Mouse (Mus musculus): ENCODE measurements around the gene Zan. TPM values are rescaled to one million over a fixed set of nuclear protein-coding genes. Genes with fewer than 3 reads are reported as not detected.

Zan gene
- polyA plus RNA-seq, 1 experiment = not detected

- TF ChIP-seq POLR2A (IDR thresholded peaks at IDR 0.05; ENCODE audit: insufficient read depth, low read depth, low read length) (no peak), CTCF (IDR thresholded peaks at IDR 0.05; ENCODE audit: insufficient read depth, low read depth, low read length) (no peak)
- Histone ChIP-seq H3K4me1 (ENCODE audit: control insufficient read depth, insufficient read depth, low read length) (peaks cover 4% of the 10 kb centered on the region), H3K27ac (ENCODE audit: insufficient read depth, low read depth, low read length) (no peak overlapping the region), H3K4me3 (ENCODE audit: insufficient read depth, low read depth, low read length) (no peak overlapping the region)
- WGBS = 18% methylated on average over 30 of the region's 30 CpGs
These were observed 8.4 kb upstream of the Zan start for GRCm38 (mm10) chr5:137485071-137485850.

GRCm38 (mm10) chr5:137481897-137482296 lies 5.0 kb upstream of the Zan start:
- WGBS = 24% methylated on average over 8 of the region's 8 CpGs
- TF ChIP-seq CTCF (IDR thresholded peaks at IDR 0.05; ENCODE audit: insufficient read depth, low read depth, low read length) (no peak), POLR2A (IDR thresholded peaks at IDR 0.05; ENCODE audit: insufficient read depth, low read depth, low read length) (no peak)

GRCm38 (mm10) chr5:137481138-137481537 lies 4.3 kb upstream of the Zan start:
- 0 out of 2 replicates have a peak, but pooled peaks have one; percentile 25 for TF ChIP-seq CTCF (IDR thresholded peaks at IDR 0.05; ENCODE audit: insufficient read depth, low read depth, low read length)
- TF ChIP-seq POLR2A (IDR thresholded peaks at IDR 0.05; ENCODE audit: insufficient read depth, low read depth, low read length) = no peak

More at GRCm38 (mm10) chr5:137481897-137482296, 5.0 kb upstream of the Zan start:
- no peak overlapping the region for H3K27ac ChIP-seq (ENCODE audit: insufficient read depth, low read depth, low read length)
- H3K4me1 ChIP-seq (ENCODE audit: control insufficient read depth, insufficient read depth, low read length) = peaks cover 4% of the 10 kb centered on the region
- H3K4me3 ChIP-seq (ENCODE audit: insufficient read depth, low read depth, low read length) = no peak overlapping the region

GRCm38 (mm10) chr5:137474351-137474750 lies 2.5 kb downstream of the Zan start:
- no peak for TF ChIP-seq POLR2A (IDR thresholded peaks at IDR 0.05; ENCODE audit: insufficient read depth, low read depth, low read length)
- TF ChIP-seq CTCF (IDR thresholded peaks at IDR 0.05; ENCODE audit: insufficient read depth, low read depth, low read length) = no peak
- 63% methylated on average over 2 of the region's 2 CpGs for WGBS
- Histone ChIP-seq H3K4me1 (ENCODE audit: control insufficient read depth, insufficient read depth, low read length) (no peaks in the 10 kb centered on the region), H3K27ac (ENCODE audit: insufficient read depth, low read depth, low read length) (no peak overlapping the region), H3K4me3 (ENCODE audit: insufficient read depth, low read depth, low read length) (no peak overlapping the region)

More at GRCm38 (mm10) chr5:137481138-137481537, 4.3 kb upstream of the Zan start:
- Histone ChIP-seq H3K4me3 (ENCODE audit: insufficient read depth, low read depth, low read length) (no peak overlapping the region), H3K27ac (ENCODE audit: insufficient read depth, low read depth, low read length) (no peak overlapping the region), H3K4me1 (ENCODE audit: control insufficient read depth, insufficient read depth, low read length) (peaks cover 4% of the 10 kb centered on the region)

GRCm38 (mm10) chr5:137472252-137472904 lies 4.5 kb downstream of the Zan start:
- TF ChIP-seq POLR2A (IDR thresholded peaks at IDR 0.05; ENCODE audit: insufficient read depth, low read depth, low read length) = no peak
- no peak for TF ChIP-seq CTCF (IDR thresholded peaks at IDR 0.05; ENCODE audit: insufficient read depth, low read depth, low read length)
- 52% methylated on average over 5 of the region's 5 CpGs for WGBS
- no peak overlapping the region for H3K27ac ChIP-seq (ENCODE audit: insufficient read depth, low read depth, low read length)
- H3K4me1 ChIP-seq (ENCODE audit: control insufficient read depth, insufficient read depth, low read length) = no peaks in the 10 kb centered on the region
- no peak overlapping the region for H3K4me3 ChIP-seq (ENCODE audit: insufficient read depth, low read depth, low read length)

- H3K27ac ChIP-seq (ENCODE audit: insufficient read depth, low read depth, low read length) = no peak overlapping the region
- WGBS = 95% methylated on average over 6 of the region's 6 CpGs
- TF ChIP-seq CTCF (IDR thresholded peaks at IDR 0.05; ENCODE audit: insufficient read depth, low read depth, low read length) = no peak
- no peak for TF ChIP-seq POLR2A (IDR thresholded peaks at IDR 0.05; ENCODE audit: insufficient read depth, low read depth, low read length)
- H3K4me3 ChIP-seq (ENCODE audit: insufficient read depth, low read depth, low read length) = no peak overlapping the region
- no peaks in the 10 kb centered on the region for H3K4me1 ChIP-seq (ENCODE audit: control insufficient read depth, insufficient read depth, low read length)
These were observed 9.9 kb downstream of the Zan start for GRCm38 (mm10) chr5:137466946-137467345.

DNA sequence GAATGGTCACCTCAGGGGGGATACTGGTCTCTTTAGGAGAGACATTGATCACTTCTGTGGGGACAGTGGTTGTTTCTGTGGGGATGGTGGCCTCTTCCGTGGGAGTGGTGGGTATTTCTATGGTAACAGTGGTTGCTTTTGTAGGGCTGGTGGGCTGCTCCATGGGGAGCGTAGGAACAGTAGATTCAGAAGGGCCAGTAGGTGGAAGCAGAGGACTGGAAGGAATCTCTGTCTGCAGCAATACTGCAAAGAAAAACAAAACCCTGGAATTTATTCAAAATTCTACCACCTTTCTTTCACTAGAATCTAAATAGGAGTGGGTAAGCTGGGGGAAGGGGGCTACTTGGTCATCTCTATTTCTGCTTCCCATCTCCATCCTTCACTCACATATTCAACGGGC lies 11.8 kb downstream of the Zan start:
- Histone ChIP-seq H3K4me3 (ENCODE audit: insufficient read depth, low read depth, low read length) (no peak overlapping the region), H3K27ac (ENCODE audit: insufficient read depth, low read depth, low read length) (no peak overlapping the region), H3K4me1 (ENCODE audit: control insufficient read depth, insufficient read depth, low read length) (no peaks in the 10 kb centered on the region)
- TF ChIP-seq CTCF (IDR thresholded peaks at IDR 0.05; ENCODE audit: insufficient read depth, low read depth, low read length) (no peak), POLR2A (IDR thresholded peaks at IDR 0.05; ENCODE audit: insufficient read depth, low read depth, low read length) (no peak)
- WGBS = 15% methylated on average over 3 of the region's 3 CpGs

- TF ChIP-seq CTCF (IDR thresholded peaks at IDR 0.05; ENCODE audit: insufficient read depth, low read depth, low read length) = no peak
- TF ChIP-seq POLR2A (IDR thresholded peaks at IDR 0.05; ENCODE audit: insufficient read depth, low read depth, low read length) = no peak
- Histone ChIP-seq H3K4me1 (ENCODE audit: control insufficient read depth, insufficient read depth, low read length) (no peaks in the 10 kb centered on the region), H3K4me3 (ENCODE audit: insufficient read depth, low read depth, low read length) (no peak overlapping the region), H3K27ac (ENCODE audit: insufficient read depth, low read depth, low read length) (no peak overlapping the region)
- 79% methylated on average over 7 of the region's 7 CpGs for WGBS
These were observed 20.8 kb downstream of the Zan start for GRCm38 (mm10) chr5:137455866-137456591.

- no peak overlapping the region for H3K27ac ChIP-seq (ENCODE audit: insufficient read depth, low read depth, low read length)
- TF ChIP-seq POLR2A (IDR thresholded peaks at IDR 0.05; ENCODE audit: insufficient read depth, low read depth, low read length) = no peak
- TF ChIP-seq CTCF (IDR thresholded peaks at IDR 0.05; ENCODE audit: insufficient read depth, low read depth, low read length) = no peak
- WGBS = 85% methylated on average over 6 of the region's 6 CpGs
- H3K4me1 ChIP-seq (ENCODE audit: control insufficient read depth, insufficient read depth, low read length) = no peaks in the 10 kb centered on the region
- no peak overlapping the region for H3K4me3 ChIP-seq (ENCODE audit: insufficient read depth, low read depth, low read length)
These were observed 21.7 kb downstream of the Zan start for GRCm38 (mm10) chr5:137455206-137455605.
